Mouse (Mus musculus) limb, embryonic 11.5 days (tissue): ENCODE results near the gene Cbx6. TPM values are rescaled to one million over a fixed set of nuclear protein-coding genes. Genes with fewer than 3 reads are reported as not detected.

Source experiments
- ATAC-seq: fragments of 200-750 bp; cut with Nextera tagmentation; 2 replicates; pipeline ENCODE4 v1.8.0; 2017; ENCODE audit warnings: low read depth; ENCODE audit not compliant: insufficient number of reproducible peaks, low FRiP score, low TSS enrichment
- DNase-seq: peaks from one replicate; pipeline ENCODE4 v3.0.0-alpha.2; 2015; ENCODE audit warnings: low spot score
- H3K27ac ChIP-seq: fragments of 300-500 bp; sonication (generic); replicated peaks from 2 replicates; pipeline ENCODE4 v1.5.1; 2014; ENCODE audit warnings: low read depth, mild to moderate bottlenecking, low read length
- H3K27me3 ChIP-seq: fragments of 300-500 bp; sonication (generic); 2 replicates; pipeline ENCODE4 v1.6.1; 2014; ENCODE audit warnings: mild to moderate bottlenecking, low read length, mixed read lengths; ENCODE audit not compliant: control insufficient read depth, insufficient read depth
- H3K36me3 ChIP-seq: fragments of 300-500 bp; sonication (generic); 2 replicates; pipeline ENCODE4 v1.6.1; 2014; ENCODE audit warnings: mild to moderate bottlenecking, low read length, moderate library complexity, mixed read lengths; ENCODE audit not compliant: control insufficient read depth, insufficient read depth
- H3K4me1 ChIP-seq: fragments of 300-500 bp; sonication (generic); 2 replicates; pipeline ENCODE4 v1.6.1; 2014; ENCODE audit warnings: low read length, mixed read lengths; ENCODE audit not compliant: control insufficient read depth, insufficient read depth
- H3K4me2 ChIP-seq: fragments of 300-500 bp; sonication (generic); 2 replicates; pipeline ENCODE4 v1.6.1; 2014; ENCODE audit warnings: low read depth, mild to moderate bottlenecking, moderate library complexity; ENCODE audit not compliant: severe bottlenecking
- H3K4me3 ChIP-seq: fragments of 300-500 bp; sonication (generic); 2 replicates; pipeline ENCODE4 v1.5.1; 2014; ENCODE audit warnings: low read depth, low read length
- H3K9ac ChIP-seq: fragments of 300-500 bp; sonication (generic); 2 replicates; pipeline ENCODE4 v1.6.1; 2014; ENCODE audit warnings: mild to moderate bottlenecking, low read length
- H3K9me3 ChIP-seq: fragments of 300-500 bp; sonication (generic); 2 replicates; pipeline ENCODE4 v1.6.1; 2016; ENCODE audit warnings: low read length; ENCODE audit not compliant: control insufficient read depth
- WGBS: fragments of 180-500 bp; shearing (Covaris S2); extraction: QIAGEN DNeasy Blood & Tissue Kit; methylation state at CpG from one replicate; pipeline ENCODE4 v1.1.7; 2014; 5-methylcytosine and 5-hydroxymethylcytosine counted together
- polyA plus RNA-seq: library from polyadenylated mRNA; unstranded; fragments of >200 nt; fragmentation: Nextera tagmentation; extraction: Ambion mirVana; gene quantifications from 2 replicates; pipeline ENCODE4 v1.2.1, GENCODE M21; 2014

The Cbx6 gene
- polyA plus RNA-seq, 1 experiment from 2014 or later: 12.5 TPM

DNA sequence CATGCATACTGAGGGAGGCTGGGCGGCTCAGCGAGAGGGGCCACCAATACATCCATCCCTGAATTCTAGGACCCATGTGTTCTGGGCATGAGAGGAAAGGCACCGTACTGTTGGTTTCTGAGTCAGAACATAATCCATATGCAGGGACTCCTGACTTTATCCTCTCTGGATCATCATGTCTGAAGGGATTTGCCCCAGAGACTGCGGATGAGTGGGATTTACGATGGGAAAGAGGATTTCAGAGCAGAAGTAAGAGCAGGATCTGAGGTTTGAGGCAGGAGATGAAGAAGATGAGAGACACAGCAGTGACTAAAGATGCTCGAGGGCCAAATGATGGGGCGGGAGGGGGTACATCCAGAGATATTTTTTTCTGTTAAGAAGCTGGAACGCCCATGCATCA, 39.1 kb upstream of the Cbx6 start:
- no peak for DNase-seq
- H3K4me3 ChIP-seq: no peak overlapping the region
- ATAC-seq: no peak
- H3K27ac ChIP-seq: no peak overlapping the region
- H3K4me2 ChIP-seq: no peak overlapping the region
- no peaks in the 10 kb centered on the region for H3K36me3 ChIP-seq
- no peaks in the 10 kb centered on the region for H3K9me3 ChIP-seq
- WGBS: 89% methylated on average over 8 of the region's 8 CpGs
- no peak overlapping the region for H3K9ac ChIP-seq
- H3K4me1 ChIP-seq: no peaks in the 10 kb centered on the region
- H3K27me3 ChIP-seq: no peaks in the 10 kb centered on the region

DNA sequence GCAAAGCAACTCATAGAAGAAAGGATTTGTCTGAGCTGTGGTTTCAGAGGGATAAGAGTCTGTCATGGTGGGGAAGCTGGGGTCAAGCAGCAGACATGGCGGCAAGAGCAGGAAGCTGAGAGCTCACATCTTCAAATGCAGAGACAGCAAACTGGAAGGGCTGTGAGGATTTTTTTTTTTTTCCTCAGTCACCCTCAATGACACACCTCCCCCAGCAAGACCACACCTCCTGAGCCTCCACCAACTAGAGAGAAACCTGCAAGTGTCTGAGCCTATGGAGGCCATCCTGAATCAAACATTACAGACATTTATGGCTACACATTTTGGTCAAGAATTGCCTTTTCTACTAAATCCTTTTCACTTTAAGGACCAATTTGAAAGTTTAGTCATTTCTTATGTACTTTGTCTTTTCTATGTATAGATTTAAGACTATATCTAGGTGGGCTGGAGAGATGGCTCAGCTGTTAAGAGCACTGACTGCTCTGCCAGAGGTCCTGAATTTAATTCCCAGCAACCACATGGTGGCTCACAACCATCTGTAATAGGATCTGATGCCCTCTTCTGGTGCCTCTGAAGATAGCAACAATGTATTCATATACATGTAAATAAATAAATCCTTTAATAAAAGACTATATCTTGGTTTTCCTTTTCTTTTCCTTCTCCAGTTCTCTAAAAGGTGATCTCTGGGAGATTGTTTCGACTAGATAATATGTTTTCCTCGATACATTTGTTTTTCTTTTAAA, 32.9 kb upstream of the Cbx6 start:
- Histone ChIP-seq H3K4me2 (no peak overlapping the region), H3K4me3 (no peak overlapping the region), H3K36me3 (no peaks in the 10 kb centered on the region), H3K9ac (no peak overlapping the region), H3K27ac (no peak overlapping the region), H3K9me3 (no peaks in the 10 kb centered on the region), H3K27me3 (no peaks in the 10 kb centered on the region), H3K4me1 (peaks cover 5% of the 10 kb centered on the region)
- WGBS: 89% methylated on average over 3 of the region's 3 CpGs
- ATAC-seq (no peak), DNase-seq (no peak)

DNA sequence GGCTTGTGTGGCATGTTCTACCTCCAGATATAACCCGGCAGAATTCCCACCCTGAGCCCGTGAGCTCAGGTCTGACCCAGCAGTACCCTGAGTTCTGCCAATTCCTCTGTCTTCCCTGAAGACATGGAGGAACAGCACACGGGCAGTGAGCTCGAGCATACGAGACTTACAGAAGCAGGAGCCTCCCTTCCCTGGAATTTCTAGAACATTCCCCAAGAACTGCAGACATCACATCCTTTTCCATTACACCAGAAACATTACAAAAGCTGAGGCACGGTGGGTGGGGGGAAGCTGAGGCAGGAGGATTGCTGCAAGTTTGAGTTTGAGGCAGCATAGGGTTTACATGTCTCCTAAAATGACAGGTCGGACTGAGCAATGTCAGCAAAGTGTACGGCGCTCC, 25.3 kb upstream of the Cbx6 start:
- Histone ChIP-seq H3K36me3 (no peaks in the 10 kb centered on the region), H3K4me3 (no peak overlapping the region), H3K27ac (no peak overlapping the region), H3K4me2 (no peak overlapping the region), H3K27me3 (no peaks in the 10 kb centered on the region), H3K9ac (no peak overlapping the region), H3K4me1 (peaks cover 9% of the 10 kb centered on the region), H3K9me3 (no peaks in the 10 kb centered on the region)
- DNase-seq (no peak), ATAC-seq (no peak)
- 90% methylated on average over 9 of the region's 9 CpGs for WGBS

DNA sequence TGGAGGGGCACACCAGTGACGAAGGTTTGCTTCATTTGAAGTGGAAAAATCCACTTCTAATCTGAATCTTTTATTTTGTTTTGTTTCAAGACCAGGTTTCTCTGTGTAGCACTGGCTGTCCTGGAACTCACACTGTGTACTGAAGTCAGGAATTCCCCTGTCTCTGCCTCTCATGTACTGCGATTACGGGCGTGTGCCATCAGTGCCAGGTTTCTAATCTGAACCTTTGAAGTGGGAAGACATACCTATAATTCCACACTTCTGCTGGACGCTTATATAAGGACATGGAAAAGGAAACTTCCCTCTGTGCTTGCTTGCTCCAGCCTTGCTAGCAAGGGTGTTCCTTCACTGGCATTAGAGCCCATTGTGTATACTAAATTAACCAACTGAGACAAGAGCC, 24.5 kb upstream of the Cbx6 start:
- H3K36me3 ChIP-seq: no peaks in the 10 kb centered on the region
- 85% methylated on average over 5 of the region's 5 CpGs for WGBS
- H3K4me2 ChIP-seq: no peak overlapping the region
- H3K4me3 ChIP-seq: no peak overlapping the region
- H3K27me3 ChIP-seq: no peaks in the 10 kb centered on the region
- H3K9me3 ChIP-seq: no peaks in the 10 kb centered on the region
- H3K4me1 ChIP-seq: peaks cover 6% of the 10 kb centered on the region
- ATAC-seq (no peak), DNase-seq (no peak)
- H3K27ac ChIP-seq: no peak overlapping the region
- H3K9ac ChIP-seq: no peak overlapping the region

DNA sequence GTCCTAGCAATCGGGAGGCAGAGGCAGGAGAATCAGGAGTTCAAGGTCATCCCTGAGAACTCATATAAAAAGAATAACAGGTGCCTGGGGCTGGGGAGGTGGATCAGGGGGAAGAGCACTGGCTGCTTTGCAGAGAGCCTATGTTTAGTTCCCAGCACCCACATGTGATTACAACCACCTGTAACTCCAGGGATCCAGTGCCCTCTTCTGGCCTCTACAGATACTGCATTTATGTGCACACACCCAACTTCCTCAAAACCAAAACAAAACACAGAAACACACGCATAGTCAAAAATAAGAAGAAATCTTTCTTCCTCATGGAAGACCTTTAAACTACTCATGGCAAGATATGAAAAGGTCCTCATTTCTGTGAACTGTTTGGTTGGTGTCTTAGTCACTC, 15.7 kb upstream of the Cbx6 start:
- Histone ChIP-seq H3K27ac (no peak overlapping the region), H3K9me3 (no peaks in the 10 kb centered on the region), H3K4me3 (no peak overlapping the region), H3K27me3 (no peaks in the 10 kb centered on the region), H3K36me3 (no peaks in the 10 kb centered on the region), H3K4me1 (peaks cover 9% of the 10 kb centered on the region), H3K4me2 (no peak overlapping the region), H3K9ac (no peak overlapping the region)
- no peak for DNase-seq
- no peak for ATAC-seq
- 98% methylated on average over 2 of the region's 2 CpGs for WGBS

DNA sequence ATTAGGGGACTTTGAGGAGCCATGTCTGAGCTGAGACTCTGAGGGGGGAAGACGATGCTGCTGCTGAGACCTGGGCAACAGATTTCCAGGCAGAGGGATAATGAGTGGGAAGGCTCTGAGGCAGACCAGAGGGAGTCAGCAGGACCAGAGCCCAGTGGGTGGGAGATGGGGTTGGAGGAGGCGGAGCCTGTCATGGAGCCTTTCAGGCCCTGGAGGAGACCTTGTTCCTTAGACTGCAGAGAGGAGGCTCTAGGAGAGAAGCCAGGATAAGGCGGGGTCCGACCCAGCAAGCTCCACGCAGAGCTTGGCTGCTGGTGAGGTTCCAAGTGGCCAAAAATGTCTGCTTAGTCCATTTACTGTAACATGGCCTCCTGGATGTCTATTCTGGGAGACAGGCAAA, 12.6 kb upstream of the Cbx6 start:
- H3K4me1 ChIP-seq: peaks cover 9% of the 10 kb centered on the region
- no peak overlapping the region for H3K4me2 ChIP-seq
- ATAC-seq: no peak
- WGBS: 28% methylated on average over 5 of the region's 5 CpGs
- H3K27me3 ChIP-seq: no peaks in the 10 kb centered on the region
- no peak overlapping the region for H3K4me3 ChIP-seq
- no peak overlapping the region for H3K9ac ChIP-seq
- DNase-seq: no peak
- H3K27ac ChIP-seq: no peak overlapping the region
- H3K36me3 ChIP-seq: no peaks in the 10 kb centered on the region
- H3K9me3 ChIP-seq: no peaks in the 10 kb centered on the region

DNA sequence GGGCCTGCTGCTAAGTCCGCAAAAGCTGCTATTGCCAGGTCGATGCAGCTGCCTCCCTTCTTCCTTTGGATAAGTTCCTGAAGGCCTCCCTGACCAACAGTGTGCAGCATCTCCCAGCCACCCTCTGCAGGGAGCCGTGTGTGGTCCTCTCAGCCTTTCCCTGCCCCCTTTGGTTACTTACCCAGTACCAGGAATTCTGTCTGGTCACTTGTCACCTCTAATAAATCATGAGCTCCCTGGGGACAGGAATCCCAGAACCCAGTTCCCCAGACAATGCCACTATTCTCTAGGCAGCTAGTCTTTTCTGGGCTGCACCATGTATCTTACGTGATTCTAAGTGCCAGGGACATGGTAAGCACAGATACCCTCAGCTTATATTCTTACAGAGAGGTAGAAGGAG, 11.5 kb upstream of the Cbx6 start:
- Histone ChIP-seq H3K9me3 (no peaks in the 10 kb centered on the region), H3K27me3 (no peaks in the 10 kb centered on the region), H3K9ac (no peak overlapping the region), H3K36me3 (no peaks in the 10 kb centered on the region), H3K4me2 (no peak overlapping the region), H3K4me1 (peaks cover 9% of the 10 kb centered on the region), H3K4me3 (no peak overlapping the region), H3K27ac (no peak overlapping the region)
- DNase-seq: no peak
- ATAC-seq: no peak
- WGBS: 73% methylated on average over 4 of the region's 4 CpGs

DNA sequence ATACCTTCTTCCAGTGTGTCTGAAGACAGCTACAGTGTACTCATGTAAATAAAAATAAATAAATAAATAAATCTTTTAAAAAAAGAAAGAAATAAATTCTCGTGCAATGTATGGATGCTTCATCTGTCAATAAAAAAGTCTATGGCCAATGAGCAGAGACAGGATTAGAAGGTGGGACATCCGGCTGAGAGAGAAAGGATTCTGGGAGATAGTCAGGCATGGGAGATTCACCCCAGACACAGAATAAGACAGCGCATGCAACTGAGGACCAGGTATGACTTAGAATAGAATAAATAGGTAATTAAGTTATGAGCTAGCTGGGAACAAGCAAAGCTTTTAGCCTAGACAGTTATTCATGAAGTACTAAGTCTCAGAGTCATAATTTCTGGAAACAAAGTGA, 8.5 kb upstream of the Cbx6 start:
- DNase-seq (no peak), ATAC-seq (no peak)
- H3K9me3 ChIP-seq: no peaks in the 10 kb centered on the region
- no peaks in the 10 kb centered on the region for H3K36me3 ChIP-seq
- 85% methylated on average over 3 of the region's 3 CpGs for WGBS
- no peak overlapping the region for H3K27ac ChIP-seq
- H3K27me3 ChIP-seq: no peaks in the 10 kb centered on the region
- peaks cover 9% of the 10 kb centered on the region for H3K4me1 ChIP-seq
- H3K4me3 ChIP-seq: no peak overlapping the region
- H3K9ac ChIP-seq: no peak overlapping the region
- no peak overlapping the region for H3K4me2 ChIP-seq

DNA sequence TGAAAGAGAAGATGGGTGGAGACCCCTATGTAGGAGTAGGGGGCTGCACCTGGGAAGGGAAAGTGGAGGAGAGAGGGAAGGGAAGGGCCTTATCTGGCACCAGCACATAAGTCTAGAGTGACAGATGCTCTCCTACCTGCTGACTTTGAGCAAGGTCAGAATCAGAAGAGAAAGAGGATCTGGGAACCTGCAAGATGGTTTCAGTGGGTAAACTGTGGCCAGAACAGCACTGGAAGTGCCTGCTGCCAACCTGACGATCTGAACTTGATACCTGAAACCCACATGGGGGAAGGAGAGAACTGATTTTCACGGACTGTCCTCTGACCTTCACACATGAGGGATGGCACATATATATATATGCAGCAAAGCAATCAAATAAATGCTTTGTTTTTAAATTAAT, 5.8 kb upstream of the Cbx6 start:
- Histone ChIP-seq H3K4me3 (no peak overlapping the region), H3K27me3 (no peaks in the 10 kb centered on the region), H3K27ac (no peak overlapping the region), H3K9ac (no peak overlapping the region), H3K4me2 (no peak overlapping the region), H3K36me3 (no peaks in the 10 kb centered on the region), H3K9me3 (no peaks in the 10 kb centered on the region), H3K4me1 (no peaks in the 10 kb centered on the region)
- WGBS: 52% methylated on average over 2 of the region's 2 CpGs
- ATAC-seq (no peak), DNase-seq (no peak)
